Mouse (Mus musculus) heart, adult 9 months (tissue): ENCODE results near the gene Gm3532.
"Not testable (repeated sequence)": the region's sequence is repeated elsewhere in the genome, so short reads cannot be mapped to it uniquely, and the experiment has no call there.

Source experiments
- DNase-seq, 2 experiments: peaks; one replicate each; pipeline ENCODE4 v3.0.0; 2022; ENCODE audit warnings: low spot score in 2 of 2

The Gm3532 gene

DNA sequence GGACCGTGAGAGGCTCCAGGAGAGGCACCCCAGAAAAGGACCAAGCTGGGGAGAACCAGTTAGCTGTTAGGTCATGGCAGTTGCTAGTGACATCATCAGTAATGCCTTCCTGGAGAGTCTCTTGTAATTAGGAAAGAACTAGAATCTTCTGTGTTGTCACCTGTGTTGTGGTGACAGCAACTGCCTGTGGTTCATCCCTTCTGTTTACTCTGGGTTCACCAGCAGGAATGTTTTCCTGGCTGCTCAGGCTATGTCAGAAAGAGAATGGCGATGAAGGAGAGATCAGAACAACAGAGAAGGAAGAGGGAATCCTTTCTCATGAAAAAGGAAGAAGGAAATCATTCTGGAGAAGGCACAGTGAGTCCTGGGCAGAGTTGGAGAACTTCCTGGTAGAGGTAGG, at the start of gene Gm3532:
Gene Gm3532 (plus strand): TSS at position 301 of the 400 bp plus-strand sequence.
- not testable (repeated sequence) for DNase-seq

DNA sequence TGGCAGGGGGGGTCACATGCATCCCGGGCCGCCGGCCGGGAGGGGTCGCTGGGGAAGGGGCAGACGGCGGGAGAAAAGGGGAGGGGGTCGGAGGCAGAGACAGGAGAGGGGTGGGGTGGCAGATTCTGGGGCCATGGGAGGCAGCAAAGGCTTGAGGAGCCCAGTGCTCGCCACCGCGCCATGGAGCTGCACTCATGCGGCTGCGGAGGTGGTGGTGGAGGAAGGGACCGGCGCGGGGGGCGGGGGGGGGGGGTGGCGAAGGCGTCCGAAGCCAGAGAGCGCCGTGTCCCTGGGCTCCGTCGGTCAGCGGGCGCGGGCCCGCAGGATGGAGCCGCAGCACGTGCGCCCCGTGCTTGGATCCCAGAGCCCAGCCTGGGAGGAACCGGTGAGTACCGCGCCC, 36.9 kb upstream of the Gm3532 start, which contains the start of gene Gm3488:
Gene Gm3488 (plus strand): TSS at position 301 of the 400 bp plus-strand sequence.
- not testable (repeated sequence) for DNase-seq
